Mouse (Mus musculus): ENCODE results near the gene Ift27.

DNA sequence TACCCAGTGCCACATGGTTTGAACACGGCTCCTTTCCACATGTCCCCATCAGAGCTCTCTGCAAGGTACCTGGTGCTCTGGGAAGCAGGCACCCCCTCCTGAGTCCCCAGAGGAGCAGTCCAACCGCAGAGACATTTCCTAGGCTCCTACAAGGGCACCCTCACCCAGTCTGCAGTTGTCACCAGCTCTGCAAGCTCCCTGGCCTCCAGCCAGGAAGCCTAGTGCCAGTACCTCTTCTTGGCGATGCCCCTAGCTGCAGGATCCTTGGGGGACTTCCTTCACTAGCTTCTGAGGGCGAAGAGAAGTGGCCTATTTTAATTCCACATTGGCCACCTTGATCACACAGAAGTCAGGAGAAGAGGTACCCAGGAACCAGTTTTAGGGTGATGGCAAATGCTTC is 16.1 kb downstream of the Ift27 start:
- no peak for TF ChIP-seq CTCF (IDR thresholded peaks at IDR 0.05)
- TF ChIP-seq EP300 (IDR thresholded peaks at IDR 0.05) = no peak
